Mouse (Mus musculus): ENCODE results near the gene Anks1b. TPM values are rescaled to one million over a fixed set of nuclear protein-coding genes. Genes with fewer than 3 reads are reported as not detected.

Gene Anks1b
- total and polyA plus RNA-seq, 3 experiments: not detected

DNA sequence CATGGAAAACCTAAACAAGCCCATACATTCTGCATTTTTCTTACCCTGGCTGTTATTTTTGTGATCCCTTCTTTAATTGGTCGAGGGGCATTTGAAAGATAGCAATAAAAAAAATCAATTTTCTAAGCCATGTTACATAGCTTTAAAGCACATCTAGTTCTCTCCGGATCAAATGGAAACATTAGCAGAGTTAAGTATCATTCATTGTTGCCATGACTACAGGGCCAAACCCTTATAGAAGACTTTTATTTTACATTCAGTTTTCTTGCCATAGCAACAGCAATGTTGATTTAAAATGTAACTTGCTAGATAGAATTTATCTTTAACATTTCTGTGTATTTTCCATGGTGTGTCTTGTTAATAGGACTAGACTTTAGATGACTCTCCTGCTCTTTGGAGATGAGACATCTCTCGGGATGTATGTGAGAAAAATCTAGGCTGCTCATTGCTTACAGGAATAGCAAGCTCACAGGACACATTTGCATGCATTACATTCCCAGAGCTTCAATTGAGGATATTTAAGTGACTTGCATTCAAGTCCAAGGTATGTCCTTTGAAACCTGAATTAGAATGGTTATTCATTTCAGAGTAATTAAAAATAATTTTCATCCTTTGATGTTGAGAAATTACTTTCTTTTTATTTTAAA, 620.8 kb downstream of the Anks1b start:
- TF ChIP-seq CTCF (IDR thresholded peaks at IDR 0.05 in 2 of 3, conservative IDR thresholded peaks at IDR 0.05 in 1 of 3; ENCODE audit: control insufficient read depth in 1 of 3, insufficient read depth in 1 of 3, low read depth in 2 of 3, low read length in 3 of 3, poor library complexity in 1 of 3, severe bottlenecking in 1 of 3): no peak
- TF ChIP-seq ETS1 (IDR thresholded peaks at IDR 0.05; ENCODE audit: low read depth, low read length): no peak
- no peak for TF ChIP-seq TAL1 (IDR thresholded peaks at IDR 0.05; ENCODE audit: low read length)
- TF ChIP-seq TCF12 (IDR thresholded peaks at IDR 0.05; ENCODE audit: low read depth, low read length): no peak
- TF ChIP-seq MAFK (IDR thresholded peaks at IDR 0.05; ENCODE audit: borderline replicate concordance, low read depth, low read length): no peak
- TF ChIP-seq NRF1 (IDR thresholded peaks at IDR 0.05; ENCODE audit: insufficient read depth, low read depth, low read length, poor library complexity, severe bottlenecking): no peak
- no peak for TF ChIP-seq NELFE (IDR thresholded peaks at IDR 0.05; ENCODE audit: low read depth, low read length)
- no peaks in the 10 kb centered on the region for H3K27me3 ChIP-seq (ENCODE audit: control insufficient read depth in 1 of 2, insufficient read depth in 2 of 2, low read length in 2 of 2)
- no peak overlapping the region for H3K27ac ChIP-seq (ENCODE audit: control insufficient read depth, low read depth, low read length)
- no peak for DNase-seq (ENCODE audit: low read depth, low spot score)
- no peaks in the 10 kb centered on the region for H3K4me1 ChIP-seq (ENCODE audit: control insufficient read depth in 1 of 2, insufficient read depth in 2 of 2, low read length in 2 of 2)
- H3K79me2 ChIP-seq (ENCODE audit: control insufficient read depth, insufficient read depth, low read length, poor library complexity): no peaks in the 10 kb centered on the region
- H3K9me3 ChIP-seq (replicated peaks; ENCODE audit: insufficient read depth, low read length): no peaks in the 10 kb centered on the region
- no peaks in the 10 kb centered on the region for H3K36me3 ChIP-seq (ENCODE audit: control insufficient read depth in 1 of 2, insufficient read depth in 2 of 2, low read length in 2 of 2)
- H3K9ac ChIP-seq (ENCODE audit: control insufficient read depth, low read depth, low read length, poor library complexity, severe bottlenecking): no peak overlapping the region
- no peak overlapping the region for H3K4me3 ChIP-seq (ENCODE audit: control insufficient read depth in 1 of 2, insufficient read depth in 1 of 2, low read depth in 2 of 2, low read length in 2 of 2)

DNA sequence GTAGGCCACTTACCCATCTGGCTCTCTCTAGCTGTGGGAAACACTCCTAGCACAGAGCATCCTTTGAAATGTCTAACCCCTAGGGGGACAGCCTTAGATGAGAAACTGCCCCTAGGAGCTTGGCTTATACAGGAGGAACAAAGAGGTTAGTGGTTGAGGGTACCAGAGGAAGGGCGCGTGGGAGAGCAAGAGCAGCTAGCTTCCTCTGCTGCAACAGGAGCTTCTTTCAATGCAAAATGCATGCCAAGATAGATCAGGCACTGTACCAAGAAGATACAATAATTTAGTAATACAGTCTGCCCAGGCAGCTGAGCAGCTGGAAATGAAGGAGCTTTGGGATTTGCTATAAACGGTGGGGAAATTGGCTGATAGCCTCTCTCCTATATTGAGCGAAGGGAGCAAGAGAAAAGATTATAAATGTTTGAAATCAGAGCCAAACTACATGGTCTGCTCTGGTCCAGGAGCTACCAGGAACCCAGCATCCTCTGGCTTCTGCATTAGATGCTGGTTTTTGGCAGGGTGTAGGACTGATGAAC, 621.7 kb downstream of the Anks1b start:
- TF ChIP-seq CHD2 (IDR thresholded peaks at IDR 0.05; ENCODE audit: low read length) (no peak), POLR2AphosphoS5 (IDR thresholded peaks at IDR 0.05; ENCODE audit: borderline replicate concordance, low read depth, low read length) (no peak), TAL1 (IDR thresholded peaks at IDR 0.05; ENCODE audit: low read length) (no peak), CTCF (IDR thresholded peaks at IDR 0.05 in 2 of 3, conservative IDR thresholded peaks at IDR 0.05 in 1 of 3; ENCODE audit: control insufficient read depth in 1 of 3, insufficient read depth in 1 of 3, low read depth in 2 of 3, low read length in 3 of 3, poor library complexity in 1 of 3, severe bottlenecking in 1 of 3) (no peak), ZNF384 (IDR thresholded peaks at IDR 0.05; ENCODE audit: low read depth, low read length) (no peak), ZC3H11A (IDR thresholded peaks at IDR 0.05; ENCODE audit: low read depth, low read length) (no peak), TBP (IDR thresholded peaks at IDR 0.05; ENCODE audit: low read depth, low read length) (no peak), ZMIZ1 (IDR thresholded peaks at IDR 0.05; ENCODE audit: low read depth, low read length) (no peak), NELFE (IDR thresholded peaks at IDR 0.05; ENCODE audit: low read depth, low read length) (no peak), HCFC1 (IDR thresholded peaks at IDR 0.05; ENCODE audit: low read depth, low read length) (no peak), GABPA (IDR thresholded peaks at IDR 0.05; ENCODE audit: low read depth, low read length) (no peak), SMC3 (IDR thresholded peaks at IDR 0.05; ENCODE audit: low read depth, low read length) (no peak), USF1 (IDR thresholded peaks at IDR 0.05; ENCODE audit: low read depth, low read length) (no peak), ZKSCAN1 (IDR thresholded peaks at IDR 0.05; ENCODE audit: low read depth, low read length) (no peak), MAZ (IDR thresholded peaks at IDR 0.05; ENCODE audit: low read depth, low read length) (no peak), POLR2A (IDR thresholded peaks at IDR 0.05; ENCODE audit: control insufficient read depth in 1 of 2, insufficient read depth in 1 of 2, low read depth in 1 of 2, low read length in 2 of 2, poor library complexity in 1 of 2) (no peak), MAX (IDR thresholded peaks at IDR 0.05; ENCODE audit: low read length) (no peak), ETS1 (IDR thresholded peaks at IDR 0.05; ENCODE audit: low read depth, low read length) (no peak)
- Histone ChIP-seq H3K79me2 (ENCODE audit: control insufficient read depth, insufficient read depth, low read length, poor library complexity) (no peaks in the 10 kb centered on the region), H3K4me3 (ENCODE audit: control insufficient read depth in 1 of 2, insufficient read depth in 1 of 2, low read depth in 2 of 2, low read length in 2 of 2) (no peak overlapping the region), H3K4me1 (ENCODE audit: control insufficient read depth in 1 of 2, insufficient read depth in 2 of 2, low read length in 2 of 2) (no peaks in the 10 kb centered on the region), H3K36me3 (ENCODE audit: control insufficient read depth in 1 of 2, insufficient read depth in 2 of 2, low read length in 2 of 2) (no peaks in the 10 kb centered on the region), H3K27ac (ENCODE audit: control insufficient read depth, low read depth, low read length) (no peak overlapping the region), H3K9me3 (replicated peaks; ENCODE audit: insufficient read depth, low read length) (no peaks in the 10 kb centered on the region), H3K27me3 (ENCODE audit: control insufficient read depth in 1 of 2, insufficient read depth in 2 of 2, low read length in 2 of 2) (no peaks in the 10 kb centered on the region), H3K9ac (ENCODE audit: control insufficient read depth, low read depth, low read length, poor library complexity, severe bottlenecking) (no peak overlapping the region)
- DNase-seq (ENCODE audit: low read depth, low spot score): no peak
